Mouse (Mus musculus) neural tube, embryonic 12.5 days (tissue): ENCODE results near the gene Clec2i. TPM values are rescaled to one million over a fixed set of nuclear protein-coding genes. Genes with fewer than 3 reads are reported as not detected.
"Not testable (repeated sequence)": the region's sequence is repeated elsewhere in the genome, so short reads cannot be mapped to it uniquely, and the experiment has no call there.

Experiments
- ATAC-seq: fragments of 200-750 bp; cut with Nextera tagmentation; 2 replicates; pipeline ENCODE4 v1.8.0; 2017; ENCODE audit warnings: low read depth, mild to moderate bottlenecking, moderate TSS enrichment, moderate library complexity; ENCODE audit not compliant: low FRiP score
- H3K27ac ChIP-seq: fragments of 300-500 bp; sonication (generic); 2 replicates; pipeline ENCODE4 v1.5.1; 2016
- H3K27me3 ChIP-seq: fragments of 300-500 bp; sonication (generic); replicated peaks from 2 replicates; pipeline ENCODE4 v1.6.1; 2016; ENCODE audit warnings: mild to moderate bottlenecking
- H3K36me3 ChIP-seq: fragments of 300-500 bp; sonication (generic); 2 replicates; pipeline ENCODE4 v1.6.1; 2016; ENCODE audit warnings: mild to moderate bottlenecking
- H3K4me1 ChIP-seq: fragments of 300-500 bp; sonication (generic); 2 replicates; pipeline ENCODE4 v1.6.1; 2016
- H3K4me2 ChIP-seq: fragments of 300-500 bp; sonication (generic); replicated peaks from 2 replicates; pipeline ENCODE4 v1.6.1; 2016; ENCODE audit warnings: mild to moderate bottlenecking
- H3K4me3 ChIP-seq: fragments of 300-500 bp; sonication (generic); 2 replicates; pipeline ENCODE4 v1.5.1; 2016
- H3K9ac ChIP-seq: fragments of 300-500 bp; sonication (generic); 2 replicates; pipeline ENCODE4 v1.6.1; 2016; ENCODE audit warnings: mild to moderate bottlenecking
- H3K9me3 ChIP-seq: fragments of 300-500 bp; sonication (generic); 2 replicates; pipeline ENCODE4 v1.6.1; 2016; ENCODE audit warnings: mild to moderate bottlenecking
- WGBS: fragments of 180-500 bp; shearing (Covaris S2); methylation state at CpG from one replicate; pipeline ENCODE4 v1.1.7; 2016; 5-methylcytosine and 5-hydroxymethylcytosine counted together
- polyA plus RNA-seq: library from polyadenylated mRNA; unstranded; fragments of >200 nt; fragmentation: Nextera tagmentation; extraction: Ambion mirVana; gene quantifications from 2 replicates; pipeline ENCODE4 v1.2.1, GENCODE M21; 2016

The Clec2i gene
- polyA plus RNA-seq, 1 experiment from 2014 or later: not detected

GRCm38 (mm10) chr6:128857976-128858375 lies 29.4 kb upstream of the Clec2i start:
- Histone ChIP-seq H3K9ac (no peak overlapping the region), H3K4me1 (no peaks in the 10 kb centered on the region; the same call in 1 of the 2 replicates), H3K27ac (no peak overlapping the region), H3K4me2 (no peak overlapping the region), H3K9me3 (no peaks in the 10 kb centered on the region), H3K4me3 (no peak overlapping the region), H3K36me3 (no peaks in the 10 kb centered on the region), H3K27me3 (no peaks in the 10 kb centered on the region)
- WGBS: 90% methylated on average over 2 of the region's 2 CpGs
- ATAC-seq: no peak

GRCm38 (mm10) chr6:128868861-128869260 lies 18.5 kb upstream of the Clec2i start:
- ATAC-seq: no peak
- Histone ChIP-seq H3K4me3 (no peak overlapping the region), H3K4me2 (no peak overlapping the region), H3K4me1 (no peaks in the 10 kb centered on the region), H3K9ac (no peak overlapping the region), H3K9me3 (no peaks in the 10 kb centered on the region), H3K27me3 (no peaks in the 10 kb centered on the region), H3K36me3 (no peaks in the 10 kb centered on the region), H3K27ac (no peak overlapping the region)
- WGBS: 11% methylated on average over 3 of the region's 3 CpGs

- Histone ChIP-seq H3K4me2 (no peak overlapping the region), H3K36me3 (no peaks in the 10 kb centered on the region), H3K9me3 (peaks cover 5% of the 10 kb centered on the region), H3K27ac (no peak overlapping the region), H3K27me3 (no peaks in the 10 kb centered on the region), H3K9ac (no peak overlapping the region), H3K4me1 (no peaks in the 10 kb centered on the region), H3K4me3 (no peak overlapping the region)
- no peak for ATAC-seq
- WGBS: 76% methylated on average over 1 of the region's 1 CpGs
Measured at GRCm38 (mm10) chr6:128871910-128872610, 15.3 kb upstream of the Clec2i start.

- Histone ChIP-seq H3K4me3 (no peak overlapping the region), H3K4me2 (no peak overlapping the region), H3K9ac (no peak overlapping the region), H3K27ac (no peak overlapping the region), H3K27me3 (no peaks in the 10 kb centered on the region), H3K4me1 (no peaks in the 10 kb centered on the region), H3K36me3 (no peaks in the 10 kb centered on the region), H3K9me3 (no peaks in the 10 kb centered on the region)
- WGBS: 80% methylated on average over 5 of the region's 5 CpGs
- no peak for ATAC-seq
Measured at GRCm38 (mm10) chr6:128888834-128889233, 1.4 kb downstream of the Clec2i start.

- WGBS: 79% methylated on average over 2 of the region's 2 CpGs
- Histone ChIP-seq H3K9ac (no peak within 1 kb of the TSS), H3K4me3 (no peak within 1 kb of the TSS), H3K4me2 (no peak within 1 kb of the TSS), H3K9me3 (no peaks in the 10 kb centered on the region), H3K27ac (no peak within 1 kb of the TSS), H3K4me1 (no peaks in the 10 kb centered on the region), H3K27me3 (no peaks in the 10 kb centered on the region), H3K36me3 (no peaks in the 10 kb centered on the region)
- no peak for ATAC-seq
Measured at GRCm38 (mm10) chr6:128890948-128891355, 3.6 kb downstream of the Clec2i start, which contains the start of gene BC035044. BC035044 (minus strand) TSS chr6:128891126.

GRCm38 (mm10) chr6:128895404-128896001 lies 8.1 kb downstream of the Clec2i start:
- H3K36me3 ChIP-seq: no peaks in the 10 kb centered on the region
- H3K4me3 ChIP-seq: no peak overlapping the region
- no peak overlapping the region for H3K27ac ChIP-seq
- no peak overlapping the region for H3K4me2 ChIP-seq
- no peaks in the 10 kb centered on the region for H3K27me3 ChIP-seq
- H3K9ac ChIP-seq: no peak overlapping the region
- no peaks in the 10 kb centered on the region for H3K4me1 ChIP-seq
- H3K9me3 ChIP-seq: no peaks in the 10 kb centered on the region
- ATAC-seq: no peak
- 88% methylated on average over 3 of the region's 3 CpGs for WGBS

GRCm38 (mm10) chr6:128900044-128900443 lies 12.7 kb downstream of the Clec2i start:
- no peaks in the 10 kb centered on the region for H3K9me3 ChIP-seq
- H3K9ac ChIP-seq: no peak overlapping the region
- H3K4me3 ChIP-seq: no peak overlapping the region
- no peaks in the 10 kb centered on the region for H3K27me3 ChIP-seq
- H3K4me1 ChIP-seq: no peaks in the 10 kb centered on the region
- WGBS: 87% methylated on average over 2 of the region's 2 CpGs
- no peak overlapping the region for H3K27ac ChIP-seq
- no peaks in the 10 kb centered on the region for H3K36me3 ChIP-seq
- no peak overlapping the region for H3K4me2 ChIP-seq
- no peak for ATAC-seq

- not testable (repeated sequence) for H3K9ac ChIP-seq, H3K36me3 ChIP-seq, H3K9me3 ChIP-seq, H3K4me2 ChIP-seq, H3K4me3 ChIP-seq, H3K4me1 ChIP-seq, H3K27me3 ChIP-seq, H3K27ac ChIP-seq, ATAC-seq
- whole genome bisulfite sequencing: 89% methylated on average over 6 of the region's 6 CpGs
Measured at GRCm38 (mm10) chr6:128900796-128901552, 13.6 kb downstream of the Clec2i start.

GRCm38 (mm10) chr6:128913598-128914254 lies 26.3 kb downstream of the Clec2i start:
- H3K27ac ChIP-seq: no peak overlapping the region
- no peaks in the 10 kb centered on the region for H3K27me3 ChIP-seq
- H3K36me3 ChIP-seq: no peaks in the 10 kb centered on the region
- H3K4me1 ChIP-seq: no peaks in the 10 kb centered on the region
- 80% methylated on average over 2 of the region's 2 CpGs for WGBS
- H3K9me3 ChIP-seq: no peaks in the 10 kb centered on the region
- no peak overlapping the region for H3K9ac ChIP-seq
- H3K4me3 ChIP-seq: no peak overlapping the region
- no peak for ATAC-seq
- H3K4me2 ChIP-seq: no peak overlapping the region

GRCm38 (mm10) chr6:128917322-128917721 lies 29.9 kb downstream of the Clec2i start:
- no peak for ATAC-seq

GRCm38 (mm10) chr6:128933050-128933449 lies 45.7 kb downstream of the Clec2i start:
- WGBS: 68% methylated on average over 2 of the region's 2 CpGs
- H3K27me3 ChIP-seq: no peaks in the 10 kb centered on the region
- H3K4me3 ChIP-seq: no peak overlapping the region
- H3K36me3 ChIP-seq: no peaks in the 10 kb centered on the region
- H3K9ac ChIP-seq: no peak overlapping the region
- H3K4me1 ChIP-seq: no peaks in the 10 kb centered on the region
- H3K27ac ChIP-seq: no peak overlapping the region
- H3K9me3 ChIP-seq: no peaks in the 10 kb centered on the region
- ATAC-seq: no peak
- no peak overlapping the region for H3K4me2 ChIP-seq

More at GRCm38 (mm10) chr6:128917322-128917721, 29.9 kb downstream of the Clec2i start:
- no peak overlapping the region for H3K9ac ChIP-seq
- no peaks in the 10 kb centered on the region for H3K27me3 ChIP-seq
- no peak overlapping the region for H3K27ac ChIP-seq
- WGBS: 90% methylated on average over 2 of the region's 2 CpGs
- no peak overlapping the region for H3K4me2 ChIP-seq
- no peaks in the 10 kb centered on the region; the same call in 1 of the 2 replicates for H3K9me3 ChIP-seq
- H3K4me3 ChIP-seq: no peak overlapping the region
- H3K36me3 ChIP-seq: no peaks in the 10 kb centered on the region
- H3K4me1 ChIP-seq: no peaks in the 10 kb centered on the region

GRCm38 (mm10) chr6:128934081-128934480 lies 46.7 kb downstream of the Clec2i start, which contains the start of gene Clec2g:
Clec2g (plus strand) TSS chr6:128934381.
- not testable (repeated sequence) for H3K9ac ChIP-seq, H3K4me2 ChIP-seq, H3K36me3 ChIP-seq, H3K27me3 ChIP-seq, ATAC-seq, H3K4me1 ChIP-seq, H3K27ac ChIP-seq, H3K9me3 ChIP-seq, H3K4me3 ChIP-seq
- over 99% methylated on average over 4 of the region's 4 CpGs for WGBS
